Comparison of ENCODE assay signal across 5 mouse cellular contexts in genomic region chr7:3837854-3838253, GRCm38 (mm10). TPM values are rescaled to one million over a fixed set of nuclear protein-coding genes. Genes with fewer than 3 reads are reported as not detected.
"Had no signal": no experiment of that assay in that cellular context is flagged by ENCODE, and none has a peak within 500 bp of the region (broad histone marks: within the 10 kb centered on the region; RNA-seq: fewer than 3 reads in every experiment).

No protein-coding gene starts in this region.

RNA-seq across cellular contexts. Expression of gene Pira2, which starts 7.0 kb away (rescaled TPM):
- total RNA-seq: forebrain, postnatal 0 days; gastrocnemius, adult 2 months; gastrocnemius, adult 8-10 months had no signal

RNA-seq across cellular contexts. Expression of gene Gm15448, which starts 12.4 kb away (rescaled TPM):
- total RNA-seq: common myeloid progenitor, adult 5-6 weeks; forebrain, postnatal 0 days; gastrocnemius, adult 18-20 months; gastrocnemius, adult 2 months had no signal
